Mouse (Mus musculus) myocyte (in vitro differentiated cells): ENCODE data around the gene Dcaf11. TPM values are rescaled to one million over a fixed set of nuclear protein-coding genes. Genes with fewer than 3 reads are reported as not detected.

Experiments used
- H3K27me3 ChIP-seq: one replicate; pipeline ENCODE4 v1.6.1; 2011; ENCODE audit not compliant: control insufficient read depth, insufficient read depth, insufficient read length
- H3K36me3 ChIP-seq: one replicate; pipeline ENCODE4 v1.6.1; 2011; ENCODE audit not compliant: control insufficient read depth, insufficient read depth
- H3K4me2 ChIP-seq: one replicate; pipeline ENCODE4 v1.6.1; 2011; ENCODE audit warnings: low read depth, control low read depth
- H3K4me3 ChIP-seq: one replicate; pipeline ENCODE4 v1.5.1; 2011; ENCODE audit warnings: mild to moderate bottlenecking, control low read depth, moderate library complexity
- H3K79me2 ChIP-seq: one replicate; pipeline ENCODE4 v1.6.1; 2011; ENCODE audit not compliant: control insufficient read depth, insufficient read depth
- H3ac ChIP-seq: one replicate; pipeline ENCODE4 v1.6.1; 2011; ENCODE audit not compliant: control insufficient read depth, insufficient read length
- CEBPB ChIP-seq: IDR thresholded peaks from 2 replicates; pipeline ENCODE4 v1.6.1; 2011; ENCODE audit warnings: mild to moderate bottlenecking, moderate library complexity; ENCODE audit not compliant: poor library complexity, insufficient read depth, severe bottlenecking
- E2F4 ChIP-seq: IDR thresholded peaks from one replicate; pipeline ENCODE4 v1.6.1; 2011; ENCODE audit warnings: mild to moderate bottlenecking, control low read depth, moderate library complexity; ENCODE audit not compliant: insufficient read depth
- MAX ChIP-seq: IDR thresholded peaks from one replicate; pipeline ENCODE4 v1.6.1; 2011; ENCODE audit warnings: low read depth, mild to moderate bottlenecking, control low read depth
- MYOD1 ChIP-seq, 3 experiments: IDR thresholded peaks; one replicate each; pipeline ENCODE4 v1.6.1; 2011; ENCODE audit warnings: control low read depth in 2 of 3, low read depth in 2 of 3, mild to moderate bottlenecking in 2 of 3, moderate library complexity in 1 of 3; ENCODE audit not compliant: insufficient read length in 2 of 3, control insufficient read depth in 1 of 3
- MYOG ChIP-seq, 3 experiments: IDR thresholded peaks; one replicate each; pipeline ENCODE4 v1.6.1; 2011; ENCODE audit warnings: control low read depth in 2 of 3, low read depth in 2 of 3, mild to moderate bottlenecking in 2 of 3; ENCODE audit not compliant: insufficient read length in 2 of 3, control insufficient read depth in 1 of 3, insufficient read depth in 1 of 3
- POLR2A ChIP-seq: IDR thresholded peaks from one replicate; pipeline ENCODE4 v1.6.1; 2011; ENCODE audit warnings: low read depth, mild to moderate bottlenecking, control low read depth, moderate library complexity; ENCODE audit not compliant: insufficient read length
- POLR2AphosphoS2 ChIP-seq: IDR thresholded peaks from one replicate; pipeline ENCODE4 v1.6.1; 2011; ENCODE audit warnings: low read depth, control low read depth; ENCODE audit not compliant: insufficient read length
- REST ChIP-seq: IDR thresholded peaks from one replicate; pipeline ENCODE4 v1.6.1; 2011; ENCODE audit warnings: mild to moderate bottlenecking, control low read depth, moderate library complexity; ENCODE audit not compliant: insufficient read depth, insufficient read length
- SRF ChIP-seq: IDR thresholded peaks from one replicate; pipeline ENCODE4 v1.6.1; 2011; ENCODE audit warnings: low read depth; ENCODE audit not compliant: control insufficient read depth, insufficient read length
- TCF12 ChIP-seq: IDR thresholded peaks from one replicate; pipeline ENCODE4 v1.6.1; 2011; ENCODE audit warnings: mild to moderate bottlenecking, control low read depth; ENCODE audit not compliant: poor library complexity, insufficient read depth, severe bottlenecking
- TCF3 ChIP-seq: IDR thresholded peaks from one replicate; pipeline ENCODE4 v1.6.1; 2011; ENCODE audit warnings: low read depth, control low read depth; ENCODE audit not compliant: insufficient read length
- USF1 ChIP-seq: IDR thresholded peaks from one replicate; pipeline ENCODE4 v1.6.1; 2011; ENCODE audit warnings: low read depth, mild to moderate bottlenecking, control low read depth, moderate library complexity
- polyA plus RNA-seq: library from polyadenylated mRNA; unstranded; fragments of >200 nt; fragmentation: generic; extraction: Trizol; gene quantifications from one replicate; pipeline ENCODE4 v1.2.1, GENCODE M21; 2012; ENCODE audit warnings: missing spikeins

Gene Dcaf11
- polyA plus RNA-seq, 1 experiment, result 38.7 TPM

DNA sequence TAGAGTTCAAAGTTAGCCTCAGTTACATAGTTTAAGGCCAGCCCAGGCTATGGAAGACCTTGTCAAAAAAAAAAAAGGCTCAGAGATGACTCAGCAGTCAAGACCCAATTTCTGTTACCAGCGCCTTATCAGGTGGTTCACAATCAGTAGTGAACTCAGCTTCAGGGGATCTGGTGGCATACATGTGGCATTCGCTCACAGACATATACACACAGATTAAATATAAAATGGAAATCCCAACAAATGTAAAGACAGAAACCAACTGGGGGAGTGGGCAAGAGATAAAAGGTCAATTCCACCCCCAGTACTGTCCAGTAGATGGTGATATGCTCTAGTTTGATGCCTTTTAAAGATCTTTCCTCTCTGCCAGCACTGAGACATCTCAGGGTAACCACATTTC, 26.3 kb downstream of the Dcaf11 start:
- TF ChIP-seq SRF, result no peak
- TF ChIP-seq USF1, result no peak
- no peak for TF ChIP-seq REST
- H3K4me2 ChIP-seq, result no peak overlapping the region
- H3K4me3 ChIP-seq, result no peak overlapping the region
- no peaks in the 10 kb centered on the region for H3K27me3 ChIP-seq
- H3K36me3 ChIP-seq, result no peaks in the 10 kb centered on the region
- no peak overlapping the region for H3ac ChIP-seq
- no peaks in the 10 kb centered on the region for H3K79me2 ChIP-seq

DNA sequence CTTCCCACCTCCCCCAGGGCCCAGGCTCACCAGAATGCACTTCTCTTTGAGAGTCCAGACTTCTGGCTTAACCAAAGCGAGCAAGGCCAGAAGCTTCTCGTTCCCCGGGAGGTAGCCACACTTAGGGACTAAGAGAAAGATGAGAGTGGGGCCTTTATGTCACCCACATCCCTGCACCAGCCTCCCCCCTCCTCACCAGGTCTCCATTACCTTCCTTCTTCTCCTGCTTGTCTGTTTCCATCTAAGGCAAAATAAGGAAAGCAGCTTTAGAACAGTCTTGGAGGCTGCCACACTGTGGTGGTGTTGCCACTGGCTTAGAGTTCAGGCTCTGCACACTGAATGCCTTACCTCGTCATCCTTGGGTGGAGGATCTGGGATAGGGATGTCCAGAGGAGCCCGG, 29.5 kb downstream of the Dcaf11 start:
- TF ChIP-seq SRF, result no peak
- TF ChIP-seq USF1, result no peak
- no peak for TF ChIP-seq TCF3
- no peak for TF ChIP-seq MYOD1 (IDR thresholded peaks at IDR 0.05; ENCODE audit: control insufficient read depth in 1 of 3, insufficient read length in 2 of 3, low read depth in 2 of 3)
- TF ChIP-seq POLR2A, result no peak
- no peak for TF ChIP-seq E2F4
- TF ChIP-seq POLR2AphosphoS2, result no peak
- TF ChIP-seq MYOG (IDR thresholded peaks at IDR 0.05; ENCODE audit: control insufficient read depth in 1 of 3, insufficient read depth in 1 of 3, insufficient read length in 2 of 3, low read depth in 2 of 3), result no peak
- TF ChIP-seq MAX, result no peak
- no peak for TF ChIP-seq REST
- TF ChIP-seq TCF12, result no peak
- no peak for TF ChIP-seq CEBPB

GRCm38 (mm10) chr14:55589771-55590448, 30.1 kb downstream of the Dcaf11 start:
- peak overlapping the region; percentile 89 for H3K4me3 ChIP-seq
- H3K4me2 ChIP-seq, result peak overlapping the region; percentile 87
- H3K27me3 ChIP-seq, result no peaks in the 10 kb centered on the region
- peaks cover 18% of the 10 kb centered on the region for H3K79me2 ChIP-seq
- peak overlapping the region; percentile 46 for H3ac ChIP-seq
- H3K36me3 ChIP-seq, result no peaks in the 10 kb centered on the region
- TF ChIP-seq MYOG (IDR thresholded peaks at IDR 0.05; ENCODE audit: control insufficient read depth in 1 of 3, insufficient read depth in 1 of 3, insufficient read length in 2 of 3, low read depth in 2 of 3), result no peak
- TF ChIP-seq USF1, result no peak
- no peak for TF ChIP-seq SRF
- TF ChIP-seq TCF3, result no peak
- no peak for TF ChIP-seq MYOD1 (IDR thresholded peaks at IDR 0.05; ENCODE audit: control insufficient read depth in 1 of 3, insufficient read length in 2 of 3, low read depth in 2 of 3)
- TF ChIP-seq POLR2A, result no peak
- TF ChIP-seq POLR2AphosphoS2, result no peak
- no peak for TF ChIP-seq MAX
- no peak for TF ChIP-seq E2F4

More for the DNA sequence above, 29.5 kb downstream of the Dcaf11 start:
- H3K36me3 ChIP-seq, result no peaks in the 10 kb centered on the region
- peaks cover 18% of the 10 kb centered on the region for H3K79me2 ChIP-seq
- no peak overlapping the region for H3K4me2 ChIP-seq
- H3ac ChIP-seq, result no peak overlapping the region
- H3K27me3 ChIP-seq, result no peaks in the 10 kb centered on the region
- no peak overlapping the region for H3K4me3 ChIP-seq

DNA sequence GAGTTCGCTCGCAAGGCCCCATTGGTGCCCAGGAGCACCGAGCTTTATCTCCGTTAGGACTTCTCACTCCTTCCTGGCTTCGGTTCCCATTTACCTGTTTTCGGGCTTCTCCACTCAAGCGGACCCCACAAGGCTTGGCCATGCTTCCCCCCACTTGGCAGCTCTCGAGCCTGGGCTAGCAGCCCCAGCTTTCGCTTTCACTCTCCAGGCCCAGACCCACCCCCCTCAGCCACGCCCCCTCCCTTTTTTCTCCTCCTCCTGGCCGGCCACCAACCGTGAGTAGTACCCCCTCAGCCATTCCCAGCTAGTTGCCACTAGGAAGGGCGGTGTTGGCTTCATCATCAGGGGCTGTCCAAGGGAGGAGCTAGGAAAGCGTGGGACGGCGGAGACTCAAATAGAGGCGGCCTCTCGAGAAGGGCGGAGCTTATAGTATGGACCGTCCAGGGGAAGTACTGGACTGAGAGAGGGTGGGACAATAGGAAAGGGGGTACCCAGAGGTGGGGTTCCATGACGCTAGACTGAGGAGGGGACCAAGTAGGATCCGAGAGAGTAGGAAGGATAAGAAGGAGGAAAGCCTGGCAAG, 31.0 kb downstream of the Dcaf11 start, which contains the start of gene Psme2:
TSS of gene Psme2 (minus strand) at position 366 of the 583 bp plus-strand sequence.
- Histone ChIP-seq H3ac (peak within 1 kb of the TSS; percentile 46), H3K4me2 (peak within 1 kb of the TSS; percentile 87), H3K79me2 (peaks cover 18% of the 10 kb centered on the region), H3K4me3 (peak within 1 kb of the TSS; percentile 89), H3K36me3 (peaks cover 1% of the 10 kb centered on the region), H3K27me3 (no peaks in the 10 kb centered on the region)
- TF ChIP-seq SRF, result no peak
- no peak for TF ChIP-seq POLR2A
- no peak for TF ChIP-seq TCF3
- TF ChIP-seq REST, result no peak
- TF ChIP-seq MAX, result no peak

DNA sequence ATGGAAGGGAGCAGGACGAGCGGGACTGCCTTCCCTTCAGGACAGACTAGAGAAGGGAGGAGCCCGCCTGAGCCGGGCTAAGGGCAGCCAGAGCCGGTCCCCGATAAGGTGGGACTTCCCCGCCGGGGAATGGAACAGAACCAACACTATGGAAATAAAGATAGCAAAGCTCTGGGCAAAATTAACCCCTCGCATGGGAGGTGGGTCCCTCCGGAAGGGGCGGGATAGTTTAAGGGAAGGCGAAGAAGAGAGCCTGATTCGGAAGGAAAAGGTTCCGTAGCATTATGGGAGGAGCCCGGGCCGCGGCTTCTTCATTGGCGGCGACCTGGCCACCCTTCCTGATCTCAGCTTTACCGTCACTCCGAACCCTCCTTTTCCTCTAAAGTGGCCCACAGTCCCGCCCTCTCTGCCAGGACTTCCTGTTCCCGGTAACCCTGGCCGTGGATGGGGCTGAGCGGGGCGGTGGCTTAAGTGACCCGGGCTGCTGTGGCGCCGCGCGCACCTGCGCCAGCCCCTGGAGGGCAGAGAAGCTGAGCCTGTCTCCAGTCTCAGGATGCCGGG, 31.6 kb downstream of the Dcaf11 start, which contains the start of gene Rnf31:
TSS of gene Rnf31 (plus strand) at position 378 of the 561 bp plus-strand sequence.
- Histone ChIP-seq H3K27me3 (no peaks in the 10 kb centered on the region), H3K4me3 (peak within 1 kb of the TSS; percentile 89), H3K36me3 (peaks cover 6% of the 10 kb centered on the region), H3K79me2 (peaks cover 18% of the 10 kb centered on the region), H3K4me2 (peak within 1 kb of the TSS; percentile 87), H3ac (peak within 1 kb of the TSS; percentile 46)
- TF ChIP-seq SRF (peak; percentile 52), POLR2A (peak; percentile 82), E2F4 (no peak), CEBPB (no peak), USF1 (no peak), MAX (no peak), POLR2AphosphoS2 (no peak), TCF3 (no peak), REST (no peak), TCF12 (no peak), MYOD1 (IDR thresholded peaks at IDR 0.05; ENCODE audit: control insufficient read depth in 1 of 3, insufficient read length in 2 of 3, low read depth in 2 of 3) (peak in 1 of 3 experiments; percentile 36), MYOG (IDR thresholded peaks at IDR 0.05; ENCODE audit: control insufficient read depth in 1 of 3, insufficient read depth in 1 of 3, insufficient read length in 2 of 3, low read depth in 2 of 3) (no peak)
